Comparison of ENCODE assay signal across 8 mouse cellular contexts in the genomic region with DNA sequence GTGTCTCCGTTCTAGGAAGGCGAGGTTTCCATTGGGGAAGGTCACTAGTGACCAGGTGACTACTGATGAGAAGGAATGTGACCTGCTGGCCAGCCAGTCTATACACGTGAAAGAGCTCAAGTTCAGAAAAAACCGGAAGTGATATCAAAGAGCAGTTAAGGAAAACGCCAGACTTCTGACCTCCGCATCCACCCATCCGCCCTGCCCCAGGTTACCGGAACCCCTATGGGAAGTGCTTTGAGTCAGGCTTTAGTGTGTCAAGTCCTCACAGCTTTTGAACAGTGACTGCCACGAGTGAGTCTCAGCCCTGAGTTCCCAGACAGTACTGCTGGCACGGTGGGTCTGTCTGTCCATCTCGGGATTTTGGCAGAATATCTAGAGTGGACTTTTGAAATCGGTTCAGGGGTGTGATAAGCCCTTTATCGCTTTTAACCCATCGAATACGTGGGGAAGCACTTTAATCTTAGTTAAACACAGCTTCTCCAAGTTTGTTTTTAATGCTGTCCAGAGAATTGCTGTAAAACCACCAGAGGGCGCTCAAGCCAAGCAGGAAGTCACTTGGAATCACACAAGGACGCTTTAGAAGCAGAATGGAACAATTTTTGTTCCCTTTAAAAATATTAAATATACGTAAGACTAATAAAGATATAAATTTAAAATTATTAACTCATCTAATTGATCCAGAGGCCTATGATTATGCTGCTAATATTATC. TPM values are rescaled to one million over a fixed set of nuclear protein-coding genes. Genes with fewer than 3 reads are reported as not detected.
A peak's percentile ranks its signal among the peaks of the same experiment; 100 is the strongest.
DNase-seq lines count a peak whose midpoint lies in the region; ATAC-seq and TF ChIP-seq lines count a peak whose summit lies in the region.

No protein-coding gene starts in this region.

- WGBS in forebrain, embryonic 15.5 days: 35% methylated on average over 18 of the region's 18 CpGs
- WGBS in hindbrain, embryonic 16.5 days: 33% methylated on average over 18 of the region's 18 CpGs
- WGBS in stomach, embryonic 14.5 days: 27% methylated on average over 18 of the region's 18 CpGs

- H3K36me3 ChIP-seq in forebrain, embryonic 15.5 days: peaks cover 30% of the 10 kb centered on the region
- peaks cover 12% of the 10 kb centered on the region for H3K36me3 ChIP-seq in hindbrain, embryonic 16.5 days (ENCODE audit: control insufficient read depth, insufficient read depth, low read length)
- peaks cover 10% of the 10 kb centered on the region for H3K36me3 ChIP-seq in stomach, embryonic 14.5 days (ENCODE audit: control insufficient read depth, insufficient read depth, low read length)

- TF ChIP-seq CTCF in gastrocnemius, adult 2 months (IDR thresholded peaks at IDR 0.05): peak; percentile 85

- H3K9ac ChIP-seq in forebrain, embryonic 15.5 days (replicated peaks): no peak overlapping the region
- H3K9ac ChIP-seq in hindbrain, embryonic 16.5 days (ENCODE audit: low read depth, low read length): no peak overlapping the region
- no peak overlapping the region for H3K9ac ChIP-seq in stomach, embryonic 14.5 days (replicated peaks; ENCODE audit: low read depth, low read length)

- H3K4me3 ChIP-seq in gastrocnemius, adult 2 months: peak overlapping the region; percentile 60
- H3K4me3 ChIP-seq in forebrain, embryonic 15.5 days: no peak overlapping the region
- H3K4me3 ChIP-seq in hindbrain, embryonic 16.5 days (ENCODE audit: low read length): no peak overlapping the region
- no peak overlapping the region for H3K4me3 ChIP-seq in stomach, embryonic 14.5 days (ENCODE audit: low read depth, low read length)

- no peaks in the 10 kb centered on the region for H3K27me3 ChIP-seq in forebrain, embryonic 15.5 days
- no peaks in the 10 kb centered on the region for H3K27me3 ChIP-seq in hindbrain, embryonic 16.5 days (replicated peaks; ENCODE audit: control insufficient read depth, insufficient read depth, low read length)
- no peaks in the 10 kb centered on the region for H3K27me3 ChIP-seq in stomach, embryonic 14.5 days (ENCODE audit: control insufficient read depth, insufficient read depth, low read length)

- intact Hi-C loops in gastrocnemius, adult 2 months (cut with DNase I): loop anchor here (5.0 kb wide), 1 partner anchor 433 kb away; no protein-coding TSS in a partner anchor
- intact Hi-C loops in left cerebral cortex, postnatal 25 days (cut with DNase I): loop anchor here (5.0 kb wide), 2 partner anchors 628 to 1023 kb away; no protein-coding TSS in a partner anchor

- ATAC-seq in forebrain, embryonic 15.5 days (replicated peaks): peak; percentile 26; the same call in 1 of the 2 replicates
- ATAC-seq in hindbrain, embryonic 16.5 days: peak; percentile 42
- peak; percentile 75 for ATAC-seq in megakaryocyte progenitor cell, adult 5-6 weeks (replicated peaks; ENCODE audit: poor library complexity)
- peak; percentile 38; the same call in 1 of the 2 replicates for ATAC-seq in stomach, embryonic 14.5 days (ENCODE audit: insufficient number of reproducible peaks, insufficient read depth, low FRiP score, low read depth)

- peak overlapping the region; percentile 43 for H3K27ac ChIP-seq in gastrocnemius, adult 2 months
- no peak overlapping the region for H3K27ac ChIP-seq in forebrain, embryonic 15.5 days (replicated peaks)
- no peak overlapping the region for H3K27ac ChIP-seq in hindbrain, embryonic 16.5 days (ENCODE audit: low read depth, low read length)
- no peak overlapping the region for H3K27ac ChIP-seq in stomach, embryonic 14.5 days (ENCODE audit: low read length)

- H3K9me3 ChIP-seq in forebrain, embryonic 15.5 days: no peaks in the 10 kb centered on the region
- H3K9me3 ChIP-seq in hindbrain, embryonic 16.5 days (ENCODE audit: control insufficient read depth, low read length): no peaks in the 10 kb centered on the region
- no peaks in the 10 kb centered on the region for H3K9me3 ChIP-seq in stomach, embryonic 14.5 days (ENCODE audit: control insufficient read depth, low read depth, low read length)

- peak; percentile 56 for DNase-seq in gastrocnemius, adult 2 months
- DNase-seq in gastrocnemius, adult 8-10 months (ENCODE audit: low spot score in 2 of 2): no peak
- DNase-seq in adrenal gland, postnatal 14 days: peak; percentile 78
- DNase-seq in left cerebral cortex, postnatal 25 days (ENCODE audit: low spot score in 2 of 2): peak; percentile 55 to 68

- peaks cover 8% of the 10 kb centered on the region; the same call in 1 of the 2 replicates for H3K4me1 ChIP-seq in forebrain, embryonic 15.5 days
- peaks cover 3% of the 10 kb centered on the region; the same call in 1 of the 2 replicates for H3K4me1 ChIP-seq in hindbrain, embryonic 16.5 days (ENCODE audit: control insufficient read depth, insufficient read depth, low read depth, low read length)
- no peaks in the 10 kb centered on the region for H3K4me1 ChIP-seq in stomach, embryonic 14.5 days (ENCODE audit: control insufficient read depth, insufficient read depth, low read length)

- no peak overlapping the region for H3K4me2 ChIP-seq in forebrain, embryonic 15.5 days (replicated peaks)
- 0 out of 2 replicates have a peak overlapping the region, but pooled peaks have one; percentile 4 for H3K4me2 ChIP-seq in hindbrain, embryonic 16.5 days (ENCODE audit: low read length)
- H3K4me2 ChIP-seq in stomach, embryonic 14.5 days (replicated peaks; ENCODE audit: low read depth, low read length): peak overlapping the region; percentile 23; the same call in 1 of the 2 replicates

RNA-seq across cellular contexts. Expression of a gene that starts 6.9 kb away (rescaled TPM):
- 10 to 100 TPM; 17.0 to 17.2 TPM for total RNA-seq in gastrocnemius, adult 2 months (2021)
- total RNA-seq in gastrocnemius, adult 8-10 months (2022): 10 to 100 TPM in 3 of 4 experiments, 1 to 10 TPM in 1; 9.5 to 15.0 (median 12.4) TPM
- total RNA-seq in adrenal gland, postnatal 14 days (2021): 30.3 and 37.1 TPM in 2 replicates
- 41.9 and 44.6 TPM in 2 replicates for polyA plus RNA-seq in forebrain, embryonic 15.5 days (2015; fragmentation: Nextera tagmentation; extraction: Ambion mirVana)
- polyA plus RNA-seq in hindbrain, embryonic 16.5 days (2015; fragmentation: Nextera tagmentation; extraction: Ambion mirVana): 29.3 and 36.5 TPM in 2 replicates
- 10 to 100 TPM; 18.4 to 20.3 TPM for total RNA-seq in left cerebral cortex, postnatal 25 days (2021)
- 74.3 and 76.6 TPM in 2 replicates for total RNA-seq in megakaryocyte progenitor cell, adult 5-6 weeks (2015)
- 89.6 and 96.1 TPM in 2 replicates for total RNA-seq in megakaryocyte progenitor cell, adult 5-6 weeks (2017)
- 59.2 and 66.1 TPM in 2 replicates for polyA plus RNA-seq in stomach, embryonic 14.5 days (2014; fragmentation: Nextera tagmentation; extraction: Ambion mirVana)

RNA-seq across cellular contexts. Expression of a gene that starts 31.9 kb away (rescaled TPM):
- total RNA-seq in gastrocnemius, adult 2 months (2021): 1 to 10 TPM; 2.6 to 2.7 TPM
- 1 to 10 TPM; 1.1 to 2.8 (median 1.7) TPM for total RNA-seq in gastrocnemius, adult 8-10 months (2022)
- total RNA-seq in adrenal gland, postnatal 14 days (2021): 3.3 and 6.5 TPM in 2 replicates
- polyA plus RNA-seq in forebrain, embryonic 15.5 days (2015; fragmentation: Nextera tagmentation; extraction: Ambion mirVana): 0.19 and 0.34 TPM in 2 replicates
- 0.31 and 0.55 TPM in 2 replicates for polyA plus RNA-seq in hindbrain, embryonic 16.5 days (2015; fragmentation: Nextera tagmentation; extraction: Ambion mirVana)
- under 1 TPM; 0.41 to 0.44 TPM for total RNA-seq in left cerebral cortex, postnatal 25 days (2021)
- 57.7 and 65.9 TPM in 2 replicates for total RNA-seq in megakaryocyte progenitor cell, adult 5-6 weeks (2015)
- 19.6 and 26.1 TPM in 2 replicates for total RNA-seq in megakaryocyte progenitor cell, adult 5-6 weeks (2017)
- 0.75 and 1.3 TPM in 2 replicates for polyA plus RNA-seq in stomach, embryonic 14.5 days (2014; fragmentation: Nextera tagmentation; extraction: Ambion mirVana)

RNA-seq across cellular contexts. Expression of a gene that starts 32.4 kb away (rescaled TPM):
- 10 to 100 TPM; 71.5 to 77.2 TPM for total RNA-seq in gastrocnemius, adult 2 months (2021)
- 10 to 100 TPM; 71.9 to 82.5 (median 78.6) TPM for total RNA-seq in gastrocnemius, adult 8-10 months (2022)
- total RNA-seq in adrenal gland, postnatal 14 days (2021): 114 and 117 TPM in 2 replicates
- 74.4 and 74.6 TPM in 2 replicates for polyA plus RNA-seq in forebrain, embryonic 15.5 days (2015; fragmentation: Nextera tagmentation; extraction: Ambion mirVana)
- polyA plus RNA-seq in hindbrain, embryonic 16.5 days (2015; fragmentation: Nextera tagmentation; extraction: Ambion mirVana): 109 and 118 TPM in 2 replicates
- total RNA-seq in left cerebral cortex, postnatal 25 days (2021): 10 to 100 TPM; 60.8 to 70.3 TPM
- 117 and 123 TPM in 2 replicates for total RNA-seq in megakaryocyte progenitor cell, adult 5-6 weeks (2015)
- total RNA-seq in megakaryocyte progenitor cell, adult 5-6 weeks (2017): 114 and 124 TPM in 2 replicates
- polyA plus RNA-seq in stomach, embryonic 14.5 days (2014; fragmentation: Nextera tagmentation; extraction: Ambion mirVana): 104 and 110 TPM in 2 replicates

Comparison
In these comparisons a context has a peak if more than half of its experiments do, and no peak if none do; other contexts are left out.
1. DNase-seq: peak in gastrocnemius, adult 2 months (single experiment), adrenal gland, postnatal 14 days (single experiment) and left cerebral cortex, postnatal 25 days (2 of 2); none in gastrocnemius, adult 8-10 months (0 of 2).
2. Peak in every context shown above with its lines, with median percentiles within 50 percentile points of each other: ATAC-seq.